Mouse (Mus musculus) MEL (cell line): ENCODE measurements around the gene Cdkal1. TPM values are rescaled to one million over a fixed set of nuclear protein-coding genes. Genes with fewer than 3 reads are reported as not detected.

ENCODE experiments used
- DNase-seq: peaks from one replicate; pipeline ENCODE4 v3.0.0; 2011; ENCODE audit warnings: low read depth, low spot score
- H3K27ac ChIP-seq: 2 replicates; pipeline ENCODE4 v1.5.1; 2012; ENCODE audit warnings: low read depth, mild to moderate bottlenecking, control low read depth, low read length, moderate library complexity; ENCODE audit not compliant: control insufficient read depth
- H3K27me3 ChIP-seq, 2 experiments: fragments of 150-350 bp in 1 of 2; sonication (generic) in 1 of 2; 2 replicates each; pipeline ENCODE4 v1.6.1; 2012; ENCODE audit warnings: low read length in 2 of 2, mild to moderate bottlenecking in 2 of 2, improper control_type of control experiment in 1 of 2, moderate library complexity in 1 of 2; ENCODE audit not compliant: insufficient read depth in 2 of 2, control insufficient read depth in 1 of 2
- H3K36me3 ChIP-seq, 2 experiments: 2 replicates each; pipeline ENCODE4 v1.6.1; 2012 to 2014; ENCODE audit warnings: low read length in 2 of 2, improper control_type of control experiment in 1 of 2, inconsistent platforms in 1 of 2, mild to moderate bottlenecking in 1 of 2; ENCODE audit not compliant: insufficient read depth in 2 of 2, control insufficient read depth in 1 of 2
- H3K4me1 ChIP-seq, 2 experiments: fragments of 150-350 bp in 1 of 2; sonication (generic) in 1 of 2; 2 replicates each; pipeline ENCODE4 v1.6.1; 2012; ENCODE audit warnings: low read length in 2 of 2, improper control_type of control experiment in 1 of 2, mild to moderate bottlenecking in 1 of 2; ENCODE audit not compliant: insufficient read depth in 2 of 2, control insufficient read depth in 1 of 2
- H3K4me3 ChIP-seq, 2 experiments: fragments of 150-350 bp in 1 of 2; sonication (generic) in 1 of 2; 2 replicates each; pipeline ENCODE4 v1.5.1; 2012; ENCODE audit warnings: low read depth in 2 of 2, low read length in 2 of 2, mild to moderate bottlenecking in 2 of 2, moderate library complexity in 2 of 2, control low read depth in 1 of 2, improper control_type of control experiment in 1 of 2; ENCODE audit not compliant: control insufficient read depth in 1 of 2, insufficient read depth in 1 of 2
- H3K79me2 ChIP-seq: 2 replicates; pipeline ENCODE4 v1.6.1; 2012; ENCODE audit warnings: mild to moderate bottlenecking, low read length, moderate library complexity; ENCODE audit not compliant: control insufficient read depth, poor library complexity, insufficient read depth
- H3K9ac ChIP-seq: 2 replicates; pipeline ENCODE4 v1.6.1; 2012; ENCODE audit warnings: low read depth, mild to moderate bottlenecking, control low read depth, low read length, moderate library complexity; ENCODE audit not compliant: control insufficient read depth, poor library complexity, severe bottlenecking
- H3K9me3 ChIP-seq: fragments of 150-350 bp; sonication (generic); replicated peaks from 2 replicates; pipeline ENCODE4 v1.6.1; 2012; ENCODE audit warnings: mild to moderate bottlenecking, low read length, improper control_type of control experiment, moderate library complexity; ENCODE audit not compliant: insufficient read depth
- BHLHE40 ChIP-seq: IDR thresholded peaks from 2 replicates; pipeline ENCODE4 v1.6.1; 2012; ENCODE audit warnings: low read depth, mild to moderate bottlenecking, inconsistent platforms, low read length, improper control_type of control experiment, borderline replicate concordance
- CHD1 ChIP-seq: IDR thresholded peaks from 2 replicates; pipeline ENCODE4 v1.6.1; 2012; ENCODE audit warnings: low read depth, mild to moderate bottlenecking, inconsistent platforms, low read length, improper control_type of control experiment
- CTCF ChIP-seq, 3 experiments: IDR thresholded peaks in 2 of 3; conservative IDR thresholded peaks in 1 of 3; 2 replicates each; pipeline ENCODE4 v1.5.1; 2011 to 2012; ENCODE audit warnings: low read length in 3 of 3, low read depth in 2 of 3, mild to moderate bottlenecking in 2 of 3, improper control_type of control experiment in 1 of 3, inconsistent platforms in 1 of 3, mixed read lengths in 1 of 3, moderate library complexity in 1 of 3; ENCODE audit not compliant: control insufficient read depth in 1 of 3, insufficient read depth in 1 of 3, poor library complexity in 1 of 3, severe bottlenecking in 1 of 3
- E2F4 ChIP-seq: IDR thresholded peaks from 2 replicates; pipeline ENCODE4 v1.6.1; 2011; ENCODE audit warnings: low read depth, low read length, improper control_type of control experiment, borderline replicate concordance
- EP300 ChIP-seq, 2 experiments: IDR thresholded peaks; 2 replicates each; pipeline ENCODE4 v1.6.1; 2011; ENCODE audit warnings: improper control_type of control experiment in 2 of 2, low read length in 2 of 2, low read depth in 1 of 2, mild to moderate bottlenecking in 1 of 2
- HCFC1 ChIP-seq: IDR thresholded peaks from 2 replicates; pipeline ENCODE4 v1.6.1; 2012; ENCODE audit warnings: low read depth, mild to moderate bottlenecking, inconsistent platforms, low read length, improper control_type of control experiment, moderate library complexity
- JUND ChIP-seq: IDR thresholded peaks from 2 replicates; pipeline ENCODE4 v1.6.1; 2011; ENCODE audit warnings: low read depth, mild to moderate bottlenecking, improper control_type of control experiment, low read length
- KAT2A ChIP-seq: conservative IDR thresholded peaks from 2 replicates; pipeline ENCODE4 v1.6.1; 2012; ENCODE audit warnings: low read depth, low read length, improper control_type of control experiment, inconsistent platforms
- MAFK ChIP-seq: IDR thresholded peaks from 2 replicates; pipeline ENCODE4 v1.6.1; 2011; ENCODE audit warnings: low read depth, mild to moderate bottlenecking, low read length, improper control_type of control experiment, borderline replicate concordance
- MEF2A ChIP-seq: IDR thresholded peaks from 2 replicates; pipeline ENCODE4 v1.6.1; 2014; ENCODE audit warnings: low read depth, mild to moderate bottlenecking, inconsistent platforms, low read length, improper control_type of control experiment; ENCODE audit not compliant: poor library complexity, insufficient replicate concordance, severe bottlenecking; ENCODE audit errors: extremely low read depth
- MXI1 ChIP-seq: IDR thresholded peaks from 2 replicates; pipeline ENCODE4 v1.6.1; 2011; ENCODE audit warnings: mild to moderate bottlenecking, low read depth, low read length, improper control_type of control experiment
- MYC ChIP-seq: IDR thresholded peaks from 2 replicates; pipeline ENCODE4 v1.6.1; 2011; ENCODE audit warnings: low read depth, mild to moderate bottlenecking, low read length, improper control_type of control experiment, moderate library complexity
- NRF1 ChIP-seq: IDR thresholded peaks from 2 replicates; pipeline ENCODE4 v1.6.1; 2014; ENCODE audit warnings: low read depth, mild to moderate bottlenecking, inconsistent platforms, low read length, improper control_type of control experiment, moderate library complexity; ENCODE audit not compliant: poor library complexity, insufficient read depth, severe bottlenecking
- POLR2A ChIP-seq, 2 experiments: IDR thresholded peaks; 2 replicates each; pipeline ENCODE4 v1.6.1; 2011 to 2012; ENCODE audit warnings: low read length in 2 of 2, mild to moderate bottlenecking in 2 of 2, control low read depth in 1 of 2, improper control_type of control experiment in 1 of 2, low read depth in 1 of 2, moderate library complexity in 1 of 2; ENCODE audit not compliant: control insufficient read depth in 1 of 2, insufficient read depth in 1 of 2, poor library complexity in 1 of 2
- POLR2AphosphoS2 ChIP-seq: IDR thresholded peaks from 2 replicates; pipeline ENCODE4 v1.6.1; 2011; ENCODE audit warnings: low read length, improper control_type of control experiment
- POLR2AphosphoS5 ChIP-seq: IDR thresholded peaks from 2 replicates; pipeline ENCODE4 v1.6.1; 2012; ENCODE audit warnings: low read depth, borderline replicate concordance, mild to moderate bottlenecking, inconsistent platforms, low read length, moderate library complexity, mixed read lengths
- RCOR1 ChIP-seq: IDR thresholded peaks from 2 replicates; pipeline ENCODE4 v1.6.1; 2012; ENCODE audit warnings: low read depth, mild to moderate bottlenecking, inconsistent platforms, low read length, improper control_type of control experiment
- TAL1 ChIP-seq: IDR thresholded peaks from 2 replicates; pipeline ENCODE4 v1.6.1; 2012; ENCODE audit warnings: mild to moderate bottlenecking, inconsistent platforms, low read length, moderate library complexity, mixed read lengths
- TBP ChIP-seq: IDR thresholded peaks from 2 replicates; pipeline ENCODE4 v1.8.0; 2011; ENCODE audit warnings: low read depth, low read length, improper control_type of control experiment
- TCF12 ChIP-seq: IDR thresholded peaks from 2 replicates; pipeline ENCODE4 v1.6.1; 2014; ENCODE audit warnings: low read depth, mild to moderate bottlenecking, inconsistent platforms, low read length, improper control_type of control experiment, moderate library complexity
- UBTF ChIP-seq: IDR thresholded peaks from 2 replicates; pipeline ENCODE4 v1.6.1; 2012; ENCODE audit warnings: low read depth, mild to moderate bottlenecking, inconsistent platforms, low read length, improper control_type of control experiment, moderate library complexity, borderline replicate concordance; ENCODE audit not compliant: insufficient read depth
- USF1 ChIP-seq: IDR thresholded peaks from 2 replicates; pipeline ENCODE4 v1.6.1; 2014; ENCODE audit warnings: low read depth, mild to moderate bottlenecking, inconsistent platforms, low read length, improper control_type of control experiment, moderate library complexity
- ZC3H11A ChIP-seq: IDR thresholded peaks from 2 replicates; pipeline ENCODE4 v1.6.1; 2012; ENCODE audit warnings: low read depth, mild to moderate bottlenecking, inconsistent platforms, low read length, improper control_type of control experiment
- ZKSCAN1 ChIP-seq: IDR thresholded peaks from 2 replicates; pipeline ENCODE4 v1.6.1; 2012; ENCODE audit warnings: low read depth, mild to moderate bottlenecking, inconsistent platforms, low read length, improper control_type of control experiment, moderate library complexity
- ZMIZ1 ChIP-seq: IDR thresholded peaks from 2 replicates; pipeline ENCODE4 v1.6.1; 2012; ENCODE audit warnings: low read depth, mild to moderate bottlenecking, inconsistent platforms, low read length, improper control_type of control experiment, moderate library complexity
- ZNF384 ChIP-seq: IDR thresholded peaks from 2 replicates; pipeline ENCODE4 v1.6.1; 2012; ENCODE audit warnings: low read depth, mild to moderate bottlenecking, inconsistent platforms, low read length, improper control_type of control experiment
- polyA plus RNA-seq, 2 experiments: library from polyadenylated mRNA; stranded (reverse) in 1 of 2; unstranded in 1 of 2; fragments of >175 nt in 1 of 2; fragments of >200 nt in 1 of 2; gene quantifications; 2 replicates each; pipeline versions ENCODE4 v1.2.1 to v1.2.4; 2012; ENCODE audit warnings: low replicate concordance in 2 of 2, low read depth in 1 of 2; ENCODE audit not compliant: insufficient read length in 2 of 2, insufficient read depth in 1 of 2, missing spikeins in 1 of 2
- total RNA-seq: library from RNA; depleted of rRNA; stranded (reverse); fragments of 300-350 nt; gene quantifications from 2 replicates; pipeline ENCODE4 v1.2.3, GENCODE M21; 2012

Cdkal1 gene
- total and polyA plus RNA-seq, 3 experiments, result 10.6 to 11.0 TPM; not detected in 1

- no peak for DNase-seq
Measured at GRCm38 (mm10) chr13:29655841-29656365, 199.6 kb downstream of the Cdkal1 start.

GRCm38 (mm10) chr13:29653407-29653806, 202.1 kb downstream of the Cdkal1 start:
- Histone ChIP-seq H3K9me3 (no peaks in the 10 kb centered on the region), H3K36me3 (peaks cover 0 to 21% of the 10 kb centered on the region in 2 experiments; a peak in 2 of 4 replicates), H3K27ac (no peak overlapping the region), H3K27me3 (no peaks in the 10 kb centered on the region)
- no peak for TF ChIP-seq ZMIZ1
- no peak for TF ChIP-seq ZKSCAN1
- no peak for TF ChIP-seq HCFC1
- TF ChIP-seq RCOR1, result no peak
- no peak for TF ChIP-seq TCF12
- TF ChIP-seq POLR2A (IDR thresholded peaks at IDR 0.05; ENCODE audit: control insufficient read depth in 1 of 2, insufficient read depth in 1 of 2, low read depth in 1 of 2, low read length in 2 of 2, poor library complexity in 1 of 2), result no peak
- no peak for TF ChIP-seq ZC3H11A
- TF ChIP-seq, all 39 proteins: peak for 0
- no peak for DNase-seq
- H3K4me3 ChIP-seq, result no peak overlapping the region
- H3K4me1 ChIP-seq, result peaks cover 4 to 6% of the 10 kb centered on the region in 2 experiments; a peak in 3 of 4 replicates
- no peaks in the 10 kb centered on the region for H3K79me2 ChIP-seq
- no peak overlapping the region for H3K9ac ChIP-seq

More at GRCm38 (mm10) chr13:29655841-29656365, 199.6 kb downstream of the Cdkal1 start:
- Histone ChIP-seq H3K9ac (no peak overlapping the region), H3K4me1 (no peaks in the 10 kb centered on the region), H3K36me3 (peaks cover 0 to 2% of the 10 kb centered on the region in 2 experiments; a peak in 1 of 4 replicates)
- no peak for TF ChIP-seq UBTF
- no peak for TF ChIP-seq TAL1
- no peak for TF ChIP-seq POLR2AphosphoS5
- TF ChIP-seq CHD1, result no peak
- TF ChIP-seq ZC3H11A, result no peak
- no peak for TF ChIP-seq E2F4
- TF ChIP-seq BHLHE40, result no peak
- no peak for TF ChIP-seq ZNF384
- TF ChIP-seq, all 39 proteins: peak for 0
- Histone ChIP-seq H3K4me3 (no peak overlapping the region), H3K79me2 (no peaks in the 10 kb centered on the region), H3K27me3 (no peaks in the 10 kb centered on the region), H3K27ac (no peak overlapping the region), H3K9me3 (no peaks in the 10 kb centered on the region)

- H3K4me3 ChIP-seq, result no peak overlapping the region
- no peak for DNase-seq
- H3K27ac ChIP-seq, result no peak overlapping the region
- no peak for TF ChIP-seq RCOR1
- no peak for TF ChIP-seq MXI1
- TF ChIP-seq JUND, result no peak
- no peak for TF ChIP-seq CTCF (IDR thresholded peaks at IDR 0.05 in 2 of 3, conservative IDR thresholded peaks at IDR 0.05 in 1 of 3; ENCODE audit: control insufficient read depth in 1 of 3, insufficient read depth in 1 of 3, low read depth in 2 of 3, low read length in 3 of 3, poor library complexity in 1 of 3, severe bottlenecking in 1 of 3)
- TF ChIP-seq EP300 (IDR thresholded peaks at IDR 0.05; ENCODE audit: low read depth in 1 of 2, low read length in 2 of 2), result no peak
- no peak for TF ChIP-seq MAFK
- no peak for TF ChIP-seq TBP
- TF ChIP-seq KAT2A, result no peak
- no peak for TF ChIP-seq CHD1
- TF ChIP-seq ZNF384, result no peak
- no peak for TF ChIP-seq USF1
- TF ChIP-seq NRF1, result no peak
- no peak for TF ChIP-seq POLR2AphosphoS5
- no peak for TF ChIP-seq MEF2A
- TF ChIP-seq MYC, result no peak
- TF ChIP-seq POLR2AphosphoS2, result no peak
Measured at GRCm38 (mm10) chr13:29652791-29653190, 202.7 kb downstream of the Cdkal1 start.

More at GRCm38 (mm10) chr13:29652791-29653190, 202.7 kb downstream of the Cdkal1 start:
- H3K9me3 ChIP-seq, result no peaks in the 10 kb centered on the region
- peaks cover 0 to 21% of the 10 kb centered on the region in 2 experiments; a peak in 2 of 4 replicates for H3K36me3 ChIP-seq
- no peaks in the 10 kb centered on the region for H3K79me2 ChIP-seq
- H3K27me3 ChIP-seq, result no peaks in the 10 kb centered on the region
- peaks cover 4 to 6% of the 10 kb centered on the region in 2 experiments; a peak in 3 of 4 replicates for H3K4me1 ChIP-seq
- H3K9ac ChIP-seq, result no peak overlapping the region
